15 mouse cellular contexts compared by ENCODE assay signal in the genomic region with DNA sequence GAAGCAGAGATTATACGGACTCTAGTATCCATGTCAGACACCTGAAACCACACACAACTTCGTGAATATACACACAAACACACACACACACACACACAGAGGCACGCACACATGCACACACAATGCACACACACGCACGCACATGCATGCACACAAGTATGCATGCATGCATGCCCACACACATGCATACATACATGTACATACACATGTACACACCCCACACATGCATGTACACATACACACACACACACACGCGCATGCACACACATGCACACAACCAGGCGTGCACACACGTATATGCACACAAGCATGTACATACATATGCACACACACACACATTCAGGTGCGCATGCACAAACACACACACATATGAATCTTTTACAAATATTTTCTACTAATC. TPM values are rescaled to one million over a fixed set of nuclear protein-coding genes. Genes with fewer than 3 reads are reported as not detected.
"Had no signal": no experiment of that assay in that cellular context is flagged by ENCODE, and none has a peak within 500 bp of the region (broad histone marks: within the 10 kb centered on the region; RNA-seq: fewer than 3 reads in every experiment).

No protein-coding gene starts in this region.

- H3K27me3 ChIP-seq: intestine, embryonic 15.5 days; limb, embryonic 12.5 days; liver, embryonic 15.5 days; stomach, embryonic 15.5 days had no signal

- H3K9ac ChIP-seq: intestine, embryonic 15.5 days; limb, embryonic 12.5 days; liver, embryonic 15.5 days; stomach, embryonic 15.5 days had no signal

- H3K4me3 ChIP-seq: intestine, embryonic 15.5 days; limb, embryonic 12.5 days; liver, embryonic 15.5 days; stomach, embryonic 15.5 days had no signal

- H3K27ac ChIP-seq: intestine, embryonic 15.5 days; layer of hippocampus, adult 2 months; limb, embryonic 12.5 days; liver, embryonic 15.5 days; stomach, embryonic 15.5 days had no signal

- DNase-seq: kidney, adult 18-20 months; kidney, postnatal 10 days; kidney, postnatal 4 days; lung, adult 2 months; right cerebral cortex, postnatal 4 days; spleen, adult 18-20 months; thymus, adult 2 months; thymus, postnatal 25 days had no signal

- H3K4me2 ChIP-seq: intestine, embryonic 15.5 days; limb, embryonic 12.5 days; liver, embryonic 15.5 days; stomach, embryonic 15.5 days had no signal

- ATAC-seq: intestine, embryonic 15.5 days; lung, postnatal 0 days had no signal

- H3K4me1 ChIP-seq: intestine, embryonic 15.5 days; limb, embryonic 12.5 days; liver, embryonic 15.5 days; stomach, embryonic 15.5 days had no signal

- H3K9me3 ChIP-seq: intestine, embryonic 15.5 days; limb, embryonic 12.5 days; liver, embryonic 15.5 days; stomach, embryonic 15.5 days had no signal

- H3K36me3 ChIP-seq: intestine, embryonic 15.5 days; limb, embryonic 12.5 days; liver, embryonic 15.5 days; stomach, embryonic 15.5 days had no signal

RNA-seq across cellular contexts. Expression of gene B430218F22Rik, which starts 35.6 kb away (rescaled TPM):
- total RNA-seq: monocyte, adult 5-6 weeks had no signal
- polyA plus RNA-seq: lung, adult 2 months had no signal
